Mouse (Mus musculus) kidney, embryonic 15.5 days (tissue): ENCODE measurements around the gene E2f6. TPM values are rescaled to one million over a fixed set of nuclear protein-coding genes. Genes with fewer than 3 reads are reported as not detected.

Experiments used
- ATAC-seq: fragments of 200-750 bp; cut with Nextera tagmentation; replicated peaks from 2 replicates; pipeline ENCODE4 v1.8.0; 2017; ENCODE audit warnings: moderate TSS enrichment; ENCODE audit not compliant: low FRiP score
- H3K27ac ChIP-seq: fragments of 300-500 bp; sonication (generic); 2 replicates; pipeline ENCODE4 v1.5.1; 2015; ENCODE audit warnings: mild to moderate bottlenecking, inconsistent platforms
- H3K27me3 ChIP-seq: fragments of 300-500 bp; sonication (generic); 2 replicates; pipeline ENCODE4 v1.6.1; 2015; ENCODE audit warnings: inconsistent platforms
- H3K36me3 ChIP-seq: fragments of 300-500 bp; sonication (generic); 2 replicates; pipeline ENCODE4 v1.6.1; 2015; ENCODE audit warnings: inconsistent platforms
- H3K4me1 ChIP-seq: fragments of 300-500 bp; sonication (generic); 2 replicates; pipeline ENCODE4 v1.6.1; 2015; ENCODE audit warnings: inconsistent platforms
- H3K4me2 ChIP-seq: fragments of 300-500 bp; sonication (generic); 2 replicates; pipeline ENCODE4 v1.6.1; 2015; ENCODE audit warnings: moderate library complexity, mild to moderate bottlenecking, inconsistent platforms
- H3K4me3 ChIP-seq: fragments of 300-500 bp; sonication (generic); replicated peaks from 2 replicates; pipeline ENCODE4 v1.5.1; 2015; ENCODE audit warnings: mild to moderate bottlenecking, inconsistent platforms
- H3K9ac ChIP-seq: fragments of 300-500 bp; sonication (generic); 2 replicates; pipeline ENCODE4 v1.6.1; 2015; ENCODE audit warnings: mild to moderate bottlenecking, inconsistent platforms
- H3K9me3 ChIP-seq: fragments of 300-500 bp; sonication (generic); replicated peaks from 2 replicates; pipeline ENCODE4 v1.6.1; 2016; ENCODE audit warnings: inconsistent platforms
- WGBS: fragments of 180-500 bp; shearing (Covaris S2); methylation state at CpG from one replicate; pipeline ENCODE4 v1.1.7; 2015; ENCODE audit warnings: mixed read lengths; 5-methylcytosine and 5-hydroxymethylcytosine counted together
- microRNA-seq: library from miRNA; unstranded; fragments of <30 nt; microRNA quantifications from one replicate; pipeline ENCODE4, GENCODE M21; 2016
- polyA plus RNA-seq: library from polyadenylated mRNA; unstranded; fragments of >200 nt; fragmentation: Nextera tagmentation; extraction: Ambion mirVana; gene quantifications from 2 replicates; pipeline ENCODE4 v1.2.1, GENCODE M21; 2015

The E2f6 gene
- polyA plus RNA-seq, 1 experiment from 2014 or later = 46.5 TPM

- Histone ChIP-seq H3K4me2 (no peak overlapping the region), H3K27me3 (no peaks in the 10 kb centered on the region), H3K4me1 (peaks cover 34% of the 10 kb centered on the region), H3K9me3 (no peaks in the 10 kb centered on the region), H3K36me3 (no peaks in the 10 kb centered on the region), H3K4me3 (no peak overlapping the region), H3K27ac (no peak overlapping the region), H3K9ac (no peak overlapping the region)
- WGBS = 90% methylated on average over 1 of the region's 1 CpGs
- no peak for ATAC-seq
Observed at GRCm38 (mm10) chr12:16879369-16879768, 68.6 kb downstream of the E2f6 start.

GRCm38 (mm10) chr12:16880077-16880476, 69.3 kb downstream of the E2f6 start:
- Histone ChIP-seq H3K36me3 (no peaks in the 10 kb centered on the region), H3K4me2 (no peak overlapping the region), H3K9ac (no peak overlapping the region), H3K4me1 (peaks cover 32% of the 10 kb centered on the region), H3K27me3 (no peaks in the 10 kb centered on the region), H3K4me3 (no peak overlapping the region), H3K27ac (no peak overlapping the region), H3K9me3 (no peaks in the 10 kb centered on the region)
- no peak for ATAC-seq
- WGBS = 91% methylated on average over 4 of the region's 4 CpGs

- Histone ChIP-seq H3K4me3 (no peak overlapping the region), H3K4me1 (peaks cover 17% of the 10 kb centered on the region), H3K36me3 (no peaks in the 10 kb centered on the region), H3K27me3 (no peaks in the 10 kb centered on the region), H3K9ac (no peak overlapping the region), H3K27ac (no peak overlapping the region), H3K9me3 (no peaks in the 10 kb centered on the region), H3K4me2 (no peak overlapping the region)
- 78% methylated on average over 3 of the region's 3 CpGs for WGBS
- no peak for ATAC-seq
Observed at GRCm38 (mm10) chr12:16882442-16882841, 71.7 kb downstream of the E2f6 start.

DNA sequence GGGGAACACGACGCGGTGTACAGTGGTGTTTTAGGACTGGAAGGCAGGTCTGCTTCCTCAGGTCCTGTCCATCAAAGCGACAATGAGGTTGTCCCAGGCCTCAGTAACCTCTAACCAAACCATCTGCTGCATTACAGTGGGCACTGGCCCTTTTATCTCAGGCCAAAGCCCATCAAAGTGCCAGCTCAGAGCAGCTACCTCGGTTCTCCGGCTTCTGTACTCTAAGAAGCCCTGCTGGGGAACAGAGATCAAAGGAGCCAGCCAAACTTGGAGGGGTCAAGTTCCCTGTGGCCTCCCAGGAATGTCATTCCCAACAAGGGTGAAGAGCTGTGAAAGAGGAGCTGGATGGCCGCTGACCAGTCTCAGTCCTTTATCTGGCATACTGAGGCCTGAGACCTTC, 72.3 kb downstream of the E2f6 start:
- no peaks in the 10 kb centered on the region for H3K9me3 ChIP-seq
- ATAC-seq = peak; percentile 22; the same call in 1 of the 2 replicates
- peaks cover 16% of the 10 kb centered on the region for H3K4me1 ChIP-seq
- H3K4me2 ChIP-seq = no peak overlapping the region
- WGBS = 60% methylated on average over 7 of the region's 7 CpGs
- H3K27me3 ChIP-seq = 0 out of 2 replicates have a peak, but pooled peaks cover 3% of the 10 kb centered on the region
- no peak overlapping the region for H3K4me3 ChIP-seq
- H3K27ac ChIP-seq = no peak overlapping the region
- no peaks in the 10 kb centered on the region for H3K36me3 ChIP-seq
- no peak overlapping the region for H3K9ac ChIP-seq

- Histone ChIP-seq H3K4me3 (no peak overlapping the region), H3K4me2 (no peak overlapping the region), H3K27ac (no peak overlapping the region), H3K4me1 (peaks cover 16% of the 10 kb centered on the region), H3K27me3 (0 out of 2 replicates have a peak, but pooled peaks cover 3% of the 10 kb centered on the region), H3K9ac (no peak overlapping the region), H3K36me3 (no peaks in the 10 kb centered on the region), H3K9me3 (no peaks in the 10 kb centered on the region)
- ATAC-seq = no peak
- 94% methylated on average over 4 of the region's 4 CpGs for WGBS
Observed at GRCm38 (mm10) chr12:16884534-16884933, 73.8 kb downstream of the E2f6 start.

DNA sequence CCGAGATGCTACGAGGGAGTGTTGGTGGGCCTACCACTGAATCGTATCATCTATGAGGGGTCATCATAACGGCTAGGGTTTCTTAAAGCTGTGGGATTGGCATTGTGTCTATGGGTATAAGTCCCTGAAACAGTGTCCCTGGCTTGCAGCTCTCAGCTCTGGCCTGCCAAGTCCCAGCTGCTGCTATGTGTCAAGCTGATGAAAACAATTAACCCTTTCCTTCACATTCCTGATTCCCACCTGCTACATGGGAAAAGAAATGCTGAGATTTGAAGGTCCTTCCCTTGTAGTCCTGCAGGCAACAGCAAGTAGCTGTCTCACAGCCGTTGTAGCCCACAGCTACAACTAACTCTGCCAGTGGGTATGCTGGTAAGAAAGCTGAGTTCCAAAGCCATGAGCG, 75.6 kb downstream of the E2f6 start:
- WGBS = 88% methylated on average over 6 of the region's 6 CpGs
- ATAC-seq = no peak

More for the DNA sequence above, 75.6 kb downstream of the E2f6 start:
- Histone ChIP-seq H3K27me3 (0 out of 2 replicates have a peak, but pooled peaks cover 3% of the 10 kb centered on the region), H3K9ac (no peak overlapping the region), H3K4me3 (no peak overlapping the region), H3K9me3 (no peaks in the 10 kb centered on the region), H3K4me1 (peaks cover 16% of the 10 kb centered on the region), H3K36me3 (no peaks in the 10 kb centered on the region), H3K27ac (no peak overlapping the region), H3K4me2 (no peak overlapping the region)

Small RNA genes within 50 kb of the gene (microRNA-seq; reads per million reads assigned to microRNA genes)
- not detected for gene Gm44305

Other genes starting within 250 kb of the E2f6 start
- gene Lpin1, start 200.0 kb upstream of the E2f6 start, polyA plus RNA-seq = 5.5 and 6.8 TPM in 2 replicates
- gene Ntsr2, start 157.6 kb upstream of the E2f6 start, polyA plus RNA-seq = 0.26 and 0.46 TPM in 2 replicates
- 4.3 and 6.1 TPM in 2 replicates for gene Greb1, start 10.1 kb upstream of the E2f6 start, polyA plus RNA-seq
- gene Rock2, start 83.9 kb downstream of the E2f6 start, polyA plus RNA-seq = 15.8 and 16.6 TPM in 2 replicates
- 4.0 and 4.9 TPM in 2 replicates for gene Pqlc3, start 189.4 kb downstream of the E2f6 start, polyA plus RNA-seq
- gene 2410004P03Rik, start 200.8 kb downstream of the E2f6 start, polyA plus RNA-seq = 0.40 and 0.76 TPM in 2 replicates